Mouse (Mus musculus) urinary bladder, adult 18-20 months (tissue): ENCODE data around the gene Ak1.
A peak's percentile ranks its signal among the peaks of the same experiment; 100 is the strongest.

ENCODE experiments used
- DNase-seq, 2 experiments: peaks; one replicate each; pipeline ENCODE4 v3.0.0; 2022; ENCODE audit warnings: low spot score in 2 of 2, mixed read lengths in 2 of 2

Gene Ak1

DNA sequence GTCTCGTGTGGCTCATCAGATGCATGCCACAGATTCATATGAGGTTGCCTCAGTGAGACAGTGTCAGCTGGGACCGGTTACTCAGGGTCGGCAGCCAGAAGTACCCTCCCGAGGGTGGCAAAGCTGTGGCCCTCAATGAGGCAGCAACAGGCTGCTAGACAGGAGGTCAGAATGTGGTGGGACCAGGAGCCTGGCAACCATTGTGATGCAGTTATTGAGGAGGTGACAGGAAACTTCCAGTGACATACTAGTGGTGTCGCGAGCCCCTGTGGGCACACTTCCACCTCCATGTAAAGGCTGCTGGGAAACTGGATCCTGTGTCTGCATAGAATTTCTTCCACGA, at the start of gene Ak1:
TSS of gene Ak1 (plus strand) at position 242 of the 343 bp plus-strand sequence.
- no peak for DNase-seq

DNA sequence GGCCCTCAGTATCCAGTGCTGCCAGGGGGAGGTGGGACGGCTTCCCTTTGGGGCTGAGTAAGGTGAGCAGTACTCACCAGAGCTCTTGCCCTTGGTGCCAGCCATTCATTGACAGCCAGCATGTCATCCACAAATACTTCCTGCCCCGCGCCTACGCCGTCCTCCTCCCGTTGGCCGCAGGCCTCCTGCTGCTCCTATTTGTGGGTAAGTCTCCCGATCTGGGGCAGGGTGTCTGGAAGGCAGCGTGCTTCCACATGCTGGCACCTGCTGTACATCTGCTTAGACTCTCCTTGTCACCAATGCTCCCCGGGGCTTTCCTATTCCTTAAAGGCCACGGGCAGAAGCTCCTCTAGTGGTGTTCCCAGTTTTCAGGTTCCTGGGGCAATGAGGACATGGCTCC, 49.4 kb upstream of the Ak1 start:
- no peak for DNase-seq

DNA sequence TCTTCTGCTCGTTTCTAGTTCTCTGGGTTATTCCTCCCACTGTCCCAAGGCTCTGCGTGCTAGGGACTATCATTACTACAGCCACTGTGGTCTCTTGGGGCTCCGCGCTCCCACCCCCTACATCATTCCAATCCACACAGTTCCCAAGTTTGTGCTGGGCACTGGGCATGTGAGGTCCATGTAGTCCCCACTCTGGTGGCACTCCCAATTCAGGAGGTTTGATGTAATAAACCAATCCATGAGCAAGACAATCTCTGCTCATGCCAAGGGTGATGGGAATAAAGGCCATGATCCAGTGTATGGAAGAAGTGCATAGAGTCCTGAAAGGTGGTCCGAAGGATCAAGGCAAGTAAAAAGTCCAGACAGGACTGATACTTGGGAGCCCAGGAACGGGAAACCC, 47.1 kb upstream of the Ak1 start, which contains the start of gene Pip5kl1:
TSS of gene Pip5kl1 (plus strand) at position 301 of the 400 bp plus-strand sequence.
- no peak for DNase-seq

DNA sequence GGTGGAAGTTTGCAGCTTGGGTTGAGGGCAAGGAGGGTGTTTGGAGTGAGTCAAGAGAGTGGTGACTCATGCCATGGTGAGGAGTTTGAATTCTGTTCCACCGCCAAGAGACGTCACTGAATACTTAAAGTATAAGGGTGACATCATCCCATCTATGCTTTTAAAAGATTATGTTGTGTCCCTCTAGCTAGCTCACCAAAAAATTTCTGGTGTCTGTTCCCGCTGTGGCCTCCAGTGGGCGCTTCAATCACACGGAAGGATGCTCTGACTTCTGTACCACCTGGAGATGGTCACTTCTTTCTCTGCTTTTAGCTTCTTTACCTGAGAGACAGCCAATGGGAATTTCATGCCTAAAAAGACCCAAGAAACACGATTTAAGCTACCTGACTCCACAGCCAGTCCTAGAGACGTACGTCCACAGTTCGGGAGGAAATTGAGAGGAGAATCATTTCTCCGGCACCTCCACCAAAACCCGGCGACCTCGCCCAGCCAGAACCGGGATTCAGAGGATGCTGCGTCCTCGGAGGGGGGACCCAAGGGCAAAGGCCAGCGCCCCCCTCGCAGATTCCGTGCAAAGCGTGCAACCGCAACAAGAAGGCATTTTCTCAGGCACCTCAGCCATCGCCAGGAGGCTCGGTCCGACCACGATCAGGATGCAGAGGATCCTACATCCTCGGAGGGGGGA, 46.5 kb upstream of the Ak1 start:
- DNase-seq, result peak in 1 of 2 experiments; percentile 39

DNA sequence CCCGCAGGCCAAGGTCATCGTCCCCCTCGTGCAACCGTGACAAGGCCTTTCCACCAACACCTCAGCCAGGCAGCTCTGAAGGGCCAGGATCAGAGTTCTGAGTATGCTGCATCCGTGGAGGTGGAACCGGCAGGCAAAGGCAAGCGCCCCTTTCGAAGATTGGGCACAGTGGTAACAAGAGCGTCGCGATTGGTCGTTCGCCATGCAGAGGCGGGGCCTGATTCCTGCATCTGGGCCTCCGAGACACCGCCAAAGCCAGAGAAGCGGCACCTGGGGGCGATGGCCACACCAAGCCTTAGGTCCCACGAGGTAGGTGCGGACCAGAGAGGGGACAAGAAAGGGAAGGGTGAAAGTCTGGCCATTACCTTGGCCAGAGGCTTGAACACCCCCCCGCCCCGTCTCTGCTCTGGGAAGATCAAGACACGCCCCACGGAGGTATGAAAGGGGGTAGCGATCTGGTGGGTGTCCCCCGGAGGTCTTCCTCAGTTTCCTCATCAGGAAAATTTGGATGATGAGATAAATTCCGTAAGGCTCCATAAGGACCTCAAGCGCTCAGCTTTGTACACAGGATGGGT, 45.9 kb upstream of the Ak1 start, which contains the start of gene 9430097D07Rik:
TSS of gene 9430097D07Rik (minus strand) at position 99 of the 575 bp plus-strand sequence.
- DNase-seq, result no peak

DNA sequence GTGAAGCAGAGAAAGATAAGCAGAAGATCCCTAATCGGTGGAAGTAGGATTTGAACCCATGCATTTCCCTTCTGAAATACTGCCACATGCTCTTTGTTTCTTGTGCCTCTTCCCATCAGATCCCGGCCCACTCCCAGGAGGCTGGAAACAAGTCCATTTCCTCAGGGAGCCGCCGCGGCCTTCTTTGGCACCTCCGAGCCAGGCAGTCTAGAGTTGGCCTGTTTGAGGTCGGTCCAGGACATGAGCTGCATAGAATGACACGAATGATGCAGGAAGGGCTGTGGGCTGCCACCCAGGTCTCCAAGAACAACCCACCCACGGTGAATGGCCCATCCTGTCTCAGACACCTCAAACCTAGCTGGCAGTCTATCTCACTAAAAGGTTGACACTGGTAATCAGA, 45.0 kb upstream of the Ak1 start:
- DNase-seq, result no peak

DNA sequence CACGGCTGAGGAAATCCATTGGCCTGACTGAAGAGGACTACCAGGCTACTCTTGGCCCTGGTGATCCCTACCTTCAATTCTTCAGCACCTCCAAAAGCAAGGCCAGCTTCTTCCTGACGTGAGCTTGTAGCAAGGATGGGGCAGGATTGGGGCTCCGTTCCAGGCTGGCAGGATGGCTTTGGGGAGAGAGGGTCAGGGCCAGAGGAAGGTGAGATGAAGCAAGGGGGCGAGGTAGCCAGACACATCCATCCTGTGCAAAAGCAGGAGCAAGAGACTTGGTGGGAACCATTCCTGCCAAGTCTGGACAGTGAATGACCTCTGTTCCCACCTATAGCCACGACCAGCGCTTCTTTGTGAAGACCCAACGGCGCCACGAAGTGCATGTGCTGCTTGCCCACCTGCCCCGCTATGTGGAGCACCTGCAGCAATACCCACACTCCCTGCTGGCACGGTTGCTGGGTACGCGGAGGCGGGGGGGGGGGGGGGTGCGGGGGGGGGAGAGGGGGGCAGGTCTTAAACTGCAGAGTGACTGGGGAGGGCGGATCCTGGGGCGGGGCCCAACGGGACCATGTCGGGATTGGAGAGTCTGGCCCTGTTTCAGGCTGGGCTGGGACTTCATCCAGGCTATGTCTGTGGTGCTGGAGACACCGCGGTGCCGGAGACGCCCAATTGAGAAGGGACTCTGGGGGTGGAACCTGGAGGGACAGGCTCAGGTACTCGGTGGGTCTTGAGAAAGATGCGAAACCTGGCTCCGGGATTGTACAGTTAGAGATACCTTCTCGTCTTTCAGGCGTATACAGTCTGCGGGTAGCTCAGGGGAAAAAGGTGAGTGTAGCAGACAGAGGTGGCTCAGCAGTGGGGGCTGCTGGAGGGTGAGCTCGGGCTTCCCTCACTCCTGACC, 43.2 kb upstream of the Ak1 start:
- DNase-seq, result no peak

DNA sequence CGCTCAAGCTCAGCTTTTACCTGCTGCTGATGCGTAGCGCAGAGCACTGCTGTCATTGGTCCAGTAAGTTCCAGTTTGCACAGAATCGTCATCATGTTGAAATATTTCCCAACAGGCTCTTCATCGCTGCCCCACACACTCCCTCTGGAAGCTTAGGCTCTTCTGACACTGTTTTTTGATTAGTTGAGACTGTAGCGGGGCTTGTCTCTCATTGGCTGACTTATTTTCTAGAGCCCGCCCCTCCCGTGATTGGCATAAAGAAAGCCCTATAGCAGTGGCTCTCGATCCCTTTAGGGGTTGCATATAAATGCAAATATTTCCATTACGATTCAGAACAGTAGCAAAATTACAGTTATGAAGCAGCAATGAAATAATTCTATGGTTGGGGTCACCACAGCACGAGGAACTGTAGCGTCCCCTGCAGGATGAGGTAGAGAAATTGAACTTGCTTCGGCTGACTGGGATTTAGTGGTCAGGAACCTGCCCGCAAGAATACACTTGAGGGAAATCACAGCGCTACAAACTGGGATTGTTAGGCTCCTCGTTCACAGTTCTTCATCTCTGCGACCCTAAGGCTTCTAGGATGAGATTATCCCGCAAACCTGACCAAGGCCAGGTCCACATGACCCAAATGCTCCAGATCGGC, 40.0 kb upstream of the Ak1 start:
- no peak for DNase-seq

DNA sequence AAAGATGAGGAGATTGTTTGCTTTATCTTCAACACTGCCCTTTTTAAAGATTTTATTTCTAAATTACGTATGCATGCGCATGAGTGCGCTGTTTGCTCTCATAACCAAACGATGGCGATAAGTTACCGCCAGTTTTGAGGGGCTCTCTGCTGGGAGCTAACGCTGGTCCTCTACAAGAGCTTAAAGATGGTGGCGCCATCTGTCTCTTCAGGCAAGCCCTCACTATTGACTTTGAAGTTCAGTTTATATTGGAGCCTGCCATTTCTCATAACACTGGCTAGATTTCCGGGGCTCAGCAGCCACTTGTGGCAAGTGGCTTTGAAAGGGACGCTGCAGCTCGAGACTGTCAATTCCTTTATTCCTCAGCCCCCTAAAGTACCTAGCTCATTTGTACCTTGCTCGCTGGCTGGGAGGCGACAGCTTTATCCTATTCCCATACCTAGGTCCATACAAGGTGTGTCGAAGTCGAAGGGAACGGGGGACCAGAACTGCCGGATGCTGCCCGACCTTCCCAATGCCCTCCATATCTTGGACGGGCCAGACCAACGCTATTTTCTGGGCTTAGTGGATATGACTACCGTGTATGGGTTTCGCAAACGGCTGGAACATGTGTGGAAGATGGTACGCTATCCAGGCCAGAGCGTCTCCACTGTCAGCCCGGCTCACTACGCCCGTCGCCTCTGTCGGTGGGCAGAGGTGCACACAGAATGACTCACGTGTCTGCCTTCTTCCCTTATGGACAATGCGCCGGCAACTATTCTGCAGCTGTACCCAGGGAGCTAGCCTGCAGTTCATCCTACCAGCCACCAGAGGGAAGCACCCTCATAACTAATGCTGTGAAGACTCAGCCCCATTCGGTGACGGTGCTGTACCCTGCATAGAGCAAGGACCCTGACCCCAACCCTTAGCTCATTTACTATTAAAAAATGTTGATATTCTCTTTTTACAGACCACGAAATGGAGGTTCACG, 38.4 kb upstream of the Ak1 start:
- peak; percentile 67 to 71 for DNase-seq

DNA sequence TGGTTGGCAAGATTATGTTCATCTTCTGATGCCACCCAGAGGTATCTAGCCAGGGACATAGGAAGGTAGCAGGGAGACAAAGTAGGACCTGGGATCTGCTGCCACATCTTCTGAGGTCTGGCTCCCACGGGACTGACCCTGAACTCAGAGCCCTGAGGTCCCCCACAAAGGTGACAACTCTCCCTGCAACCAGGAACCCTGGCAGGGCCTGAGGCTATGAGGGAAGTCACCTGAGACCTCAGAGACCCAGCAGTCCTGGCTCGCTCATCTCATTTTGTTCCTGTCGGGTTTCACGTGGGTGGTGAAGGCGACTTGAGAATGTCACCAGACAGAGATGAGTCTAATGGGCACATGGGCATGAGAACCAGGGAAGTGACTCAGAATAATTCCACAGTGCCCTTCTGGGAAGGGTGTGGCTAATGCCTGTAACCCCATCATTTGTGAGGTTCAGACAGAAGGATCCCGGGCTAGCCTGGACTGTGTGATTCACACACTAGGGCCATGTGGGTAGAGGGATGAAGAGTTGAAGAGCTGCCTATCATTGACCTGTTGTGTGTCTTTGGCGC, 36.3 kb upstream of the Ak1 start:
- DNase-seq, result no peak

DNA sequence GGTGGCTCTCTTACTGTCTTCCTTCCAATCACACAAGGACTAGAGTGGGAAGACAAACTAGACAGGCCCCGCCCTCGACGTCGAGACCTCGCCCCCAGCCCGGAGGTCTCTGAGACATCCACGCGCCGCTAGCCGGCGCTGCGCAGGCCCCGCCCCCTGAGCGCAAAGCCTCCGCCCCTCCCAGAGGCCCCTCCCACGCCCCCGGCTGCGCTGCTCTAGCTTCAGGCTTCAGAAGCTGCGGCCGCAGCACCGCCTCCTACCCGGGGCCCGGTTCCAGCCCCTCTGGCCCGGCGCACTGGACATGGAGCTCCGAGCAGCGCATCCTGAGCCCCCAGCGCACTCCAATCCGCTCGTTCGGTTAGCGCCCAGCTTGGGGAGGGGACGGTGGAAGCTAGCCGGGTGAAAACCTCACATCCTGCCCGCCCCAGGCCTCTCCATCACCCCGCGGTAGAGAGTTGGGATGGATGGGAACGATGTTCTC, 34.6 kb upstream of the Ak1 start, which contains the start of gene St6galnac4:
TSS of gene St6galnac4 (plus strand) at position 225 of the 481 bp plus-strand sequence.
- DNase-seq, result peak; percentile 74 to 84

DNA sequence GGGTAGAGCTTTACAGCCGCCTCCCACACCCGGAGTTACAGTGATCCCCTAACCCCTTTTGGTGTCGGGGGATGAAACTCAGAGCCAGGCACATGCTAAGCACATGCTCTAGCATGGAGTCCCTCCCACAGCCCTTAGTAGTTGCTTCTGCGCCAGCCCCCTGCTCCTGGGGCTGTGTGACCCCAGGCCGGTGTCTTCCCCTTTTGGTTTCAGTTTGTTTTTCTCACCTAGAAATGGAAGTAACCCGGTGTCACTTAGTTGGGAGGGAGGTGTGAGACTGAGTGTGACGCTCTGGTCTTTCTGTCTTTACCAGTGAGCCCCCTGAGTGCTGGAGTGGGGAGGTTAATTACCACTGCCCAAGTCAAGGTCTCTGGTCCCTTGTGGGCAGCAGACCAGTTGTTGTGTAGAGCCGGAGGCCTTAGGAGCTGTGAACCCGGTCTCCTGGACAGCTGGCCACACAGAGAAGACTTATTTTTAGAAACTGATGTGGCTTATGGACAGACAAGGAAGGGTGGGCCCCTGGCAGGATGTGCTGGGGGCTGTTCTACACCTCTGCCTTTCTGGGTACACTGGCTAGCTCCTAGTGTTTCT, 33.7 kb upstream of the Ak1 start:
- DNase-seq, result no peak

DNA sequence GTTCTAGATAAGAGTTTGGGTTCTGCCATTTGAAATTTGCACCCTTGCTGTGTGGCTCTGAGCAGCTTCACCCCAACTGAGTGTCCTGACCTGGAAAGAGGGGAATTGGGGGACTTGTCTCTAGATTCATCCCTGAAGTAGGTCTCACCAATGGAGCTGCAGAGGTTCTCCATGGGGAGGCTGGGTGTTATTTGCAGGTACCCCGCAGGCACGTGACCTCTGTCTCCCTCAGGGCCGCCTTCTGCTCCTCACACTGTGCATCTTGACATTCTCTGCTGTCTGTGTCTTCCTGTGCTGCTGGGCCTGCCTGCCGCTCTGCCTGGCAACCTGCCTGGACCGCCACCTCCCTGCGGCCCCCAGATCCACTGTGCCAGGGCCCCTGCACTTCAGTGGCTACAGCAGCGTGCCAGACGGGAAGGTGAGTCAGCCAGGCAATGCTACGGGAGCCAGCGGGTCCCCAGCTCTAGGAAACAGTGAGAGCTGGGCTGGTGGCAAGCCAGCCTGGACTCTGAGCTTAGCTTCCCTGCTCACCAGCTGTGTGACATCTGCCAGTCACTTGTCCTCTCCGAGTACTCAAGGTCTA, 32.3 kb upstream of the Ak1 start:
- no peak for DNase-seq

DNA sequence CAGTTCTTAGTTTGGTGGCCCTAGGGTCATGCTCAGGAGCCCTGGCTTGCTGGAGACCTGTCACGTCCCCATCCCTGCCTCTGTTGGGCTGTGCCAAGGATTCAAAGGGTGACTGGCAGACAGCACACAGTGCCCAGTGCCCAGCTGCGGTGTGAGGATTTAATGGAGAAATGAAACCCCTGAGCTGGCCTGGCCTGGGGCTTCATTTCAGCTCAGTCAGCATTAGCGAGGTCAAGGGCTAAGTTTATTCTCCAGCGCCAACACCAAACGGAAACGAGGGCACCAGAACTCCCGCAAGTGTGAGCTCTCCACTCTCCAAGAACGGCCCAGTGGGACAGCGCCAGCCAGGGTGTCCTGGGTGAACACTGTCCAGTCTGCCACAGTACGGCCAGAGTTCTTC, 31.3 kb upstream of the Ak1 start:
- DNase-seq, result no peak

DNA sequence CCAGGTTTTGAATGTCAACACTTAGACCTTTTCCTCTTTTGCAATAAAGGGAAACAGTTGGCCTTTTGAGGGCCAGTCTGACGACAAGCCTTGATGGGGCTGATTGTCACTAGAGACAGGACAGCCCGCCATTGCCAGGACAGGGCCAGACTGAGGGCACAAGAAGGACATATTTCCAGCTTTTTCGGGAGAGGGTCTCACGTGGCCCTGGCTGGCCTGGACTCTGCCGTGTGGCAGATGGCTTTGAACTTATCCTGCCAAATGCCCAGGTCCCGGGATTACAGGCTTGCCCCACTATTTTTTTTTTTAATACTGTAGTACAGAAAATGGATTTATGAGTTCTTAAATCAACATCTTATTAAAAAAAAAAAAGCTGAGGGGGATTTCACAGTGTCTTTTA, 30.3 kb upstream of the Ak1 start:
- DNase-seq, result no peak

DNA sequence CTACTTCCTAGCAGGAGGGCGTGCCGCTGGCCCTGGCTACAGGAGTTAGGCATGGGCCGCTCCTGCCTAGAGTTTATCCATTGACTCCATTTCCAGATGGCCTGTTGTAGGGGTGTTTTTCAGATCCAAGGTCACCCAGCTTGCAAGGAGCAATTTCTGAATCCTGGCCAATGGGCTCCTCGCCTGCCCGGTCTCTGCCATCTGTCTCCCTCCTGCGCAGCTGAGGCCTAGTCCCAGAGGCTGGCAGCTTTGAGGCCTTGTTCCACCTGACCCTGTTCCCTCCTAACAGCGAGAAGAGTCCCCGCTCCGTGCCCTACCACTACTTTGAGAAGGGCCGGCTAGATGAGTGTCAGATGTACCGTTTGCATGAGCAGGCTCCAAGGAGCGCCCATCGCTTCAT, 24.8 kb upstream of the Ak1 start:
- no peak for DNase-seq

DNA sequence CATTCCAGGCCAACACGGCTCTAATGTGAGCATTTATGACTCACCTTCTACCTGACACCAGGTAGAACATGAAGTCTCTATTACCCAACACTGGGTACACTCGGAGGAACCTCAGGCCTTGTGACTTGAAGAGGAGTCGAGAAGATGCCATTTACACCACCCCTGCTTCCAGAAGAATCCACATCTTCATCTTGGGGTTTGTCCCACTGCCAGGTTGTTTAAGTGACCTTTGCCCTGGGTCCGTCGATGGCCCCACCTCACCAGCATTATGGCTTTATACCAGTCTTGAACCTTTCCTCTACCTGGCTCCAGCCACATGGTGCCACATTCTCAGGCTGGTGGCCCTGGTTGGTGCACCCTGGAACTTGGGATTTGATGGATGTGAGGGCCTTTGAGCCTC, 24.3 kb upstream of the Ak1 start:
- DNase-seq, result no peak

DNA sequence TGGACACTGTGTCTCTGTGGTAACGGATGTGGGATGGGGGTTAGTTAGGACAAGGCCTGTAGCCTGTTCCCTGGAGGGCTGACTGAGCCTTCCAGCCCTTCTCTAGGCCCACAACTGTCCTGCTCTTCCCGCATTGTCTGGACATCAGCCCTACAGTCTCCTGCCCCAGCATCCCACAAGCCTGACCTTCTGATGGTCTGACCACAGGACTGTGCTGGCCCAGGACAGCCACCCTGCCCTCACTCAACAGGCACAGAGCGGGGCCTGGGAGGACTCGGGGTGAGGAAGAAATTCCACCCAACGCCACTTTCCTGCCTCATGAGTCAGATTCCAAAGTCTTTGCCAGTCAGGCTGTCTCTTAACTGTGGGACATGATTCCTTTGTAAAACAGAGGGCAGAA, 23.9 kb upstream of the Ak1 start:
- no peak for DNase-seq

DNA sequence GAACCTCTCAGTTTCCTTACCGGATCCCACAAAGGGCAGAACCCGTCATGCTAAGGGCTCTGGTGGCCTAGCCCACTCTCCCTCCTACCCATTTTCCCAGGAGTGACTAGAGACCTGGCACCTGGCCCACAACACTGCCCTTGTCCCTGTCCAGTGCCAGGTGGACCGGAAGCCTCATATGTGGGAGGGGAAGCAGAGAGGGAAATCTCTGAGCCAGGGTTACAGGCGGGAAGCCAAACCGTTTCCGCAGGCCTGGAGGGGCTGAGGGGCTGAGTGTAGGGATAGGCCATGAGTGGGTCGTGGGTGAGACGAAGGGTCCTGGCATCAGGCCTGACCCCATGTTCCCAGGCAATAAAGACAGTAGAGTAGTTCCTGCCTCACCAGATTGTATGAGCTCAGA, 23.1 kb upstream of the Ak1 start:
- DNase-seq, result no peak

DNA sequence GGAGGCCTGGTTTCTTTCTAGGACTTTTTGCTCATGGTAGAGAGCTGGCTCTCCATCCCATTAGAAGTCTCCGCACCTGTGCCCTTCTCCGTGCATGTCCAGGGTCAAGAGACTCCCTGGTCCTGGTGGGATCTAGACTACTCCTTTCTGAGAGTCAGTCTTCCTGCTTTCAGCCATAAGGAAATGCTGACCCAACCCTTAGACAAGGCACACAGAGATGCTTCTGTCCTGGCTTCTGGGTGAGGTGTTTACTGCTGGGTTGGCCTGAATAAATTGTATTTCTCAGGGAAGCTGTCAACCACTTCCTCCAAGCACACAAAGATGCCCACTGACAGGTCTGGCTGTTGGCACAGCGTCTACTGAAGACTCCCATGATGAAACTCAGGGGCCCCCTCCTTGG, 22.1 kb upstream of the Ak1 start, which contains the start of gene St6galnac6:
TSS of gene St6galnac6 (plus strand) at position 301 of the 400 bp plus-strand sequence.
- DNase-seq, result no peak
